ENCODE assay signal across 13 mouse cellular contexts in genomic region chr12:25074344-25074743, GRCm38 (mm10).
"Had no signal": no experiment of that assay in that cellular context is flagged by ENCODE, and none has a peak within 500 bp of the region (broad histone marks: within the 10 kb centered on the region; RNA-seq: fewer than 3 reads in every experiment).

No protein-coding gene starts in this region.

- H3K4me3 ChIP-seq: kidney, embryonic 15.5 days; limb, embryonic 15.5 days; liver, embryonic 12.5 days; megakaryocyte, embryonic 14.5 days; midbrain, embryonic 12.5 days; myocyte; neural tube, embryonic 15.5 days had no signal

- H3K36me3 ChIP-seq: kidney, embryonic 15.5 days; limb, embryonic 15.5 days; liver, embryonic 12.5 days; midbrain, embryonic 12.5 days; neural tube, embryonic 15.5 days had no signal

- H3K9me3 ChIP-seq: kidney, embryonic 15.5 days; limb, embryonic 15.5 days; liver, embryonic 12.5 days; midbrain, embryonic 12.5 days; neural tube, embryonic 15.5 days had no signal

- ATAC-seq: liver, embryonic 12.5 days had no signal

- H3K4me2 ChIP-seq: kidney, embryonic 15.5 days; limb, embryonic 15.5 days; liver, embryonic 12.5 days; lung, embryonic 14.5 days; midbrain, embryonic 12.5 days; neural tube, embryonic 15.5 days had no signal

- H3K9ac ChIP-seq: kidney, embryonic 15.5 days; limb, embryonic 15.5 days; liver, embryonic 12.5 days; lung, embryonic 14.5 days; midbrain, embryonic 12.5 days; neural tube, embryonic 15.5 days had no signal

- H3K4me1 ChIP-seq: kidney, embryonic 15.5 days; limb, embryonic 15.5 days; liver, embryonic 12.5 days; midbrain, embryonic 12.5 days; neural tube, embryonic 15.5 days had no signal

- H3K27ac ChIP-seq: kidney, embryonic 15.5 days; limb, embryonic 15.5 days; liver, embryonic 12.5 days; macrophage; midbrain, embryonic 12.5 days; neural tube, embryonic 15.5 days had no signal

- DNase-seq: kidney, adult 2 months; kidney, postnatal 14 days; lung, embryonic 14.5 days; lung, postnatal 14 days; thymus, postnatal 14 days had no signal

- H3K27me3 ChIP-seq: kidney, embryonic 15.5 days; limb, embryonic 15.5 days; liver, embryonic 12.5 days; midbrain, embryonic 12.5 days; neural tube, embryonic 15.5 days had no signal
